Mouse (Mus musculus): ENCODE data around the gene Trp53tg5. TPM values are rescaled to one million over a fixed set of nuclear protein-coding genes. Genes with fewer than 3 reads are reported as not detected.
A peak's percentile ranks its signal among the peaks of the same experiment; 100 is the strongest.

Trp53tg5 gene
- total RNA-seq (2021) = not detected
- long read RNA-seq, experiment 1 = 0 reads
- long read RNA-seq, experiment 2 = 0 reads

DNA sequence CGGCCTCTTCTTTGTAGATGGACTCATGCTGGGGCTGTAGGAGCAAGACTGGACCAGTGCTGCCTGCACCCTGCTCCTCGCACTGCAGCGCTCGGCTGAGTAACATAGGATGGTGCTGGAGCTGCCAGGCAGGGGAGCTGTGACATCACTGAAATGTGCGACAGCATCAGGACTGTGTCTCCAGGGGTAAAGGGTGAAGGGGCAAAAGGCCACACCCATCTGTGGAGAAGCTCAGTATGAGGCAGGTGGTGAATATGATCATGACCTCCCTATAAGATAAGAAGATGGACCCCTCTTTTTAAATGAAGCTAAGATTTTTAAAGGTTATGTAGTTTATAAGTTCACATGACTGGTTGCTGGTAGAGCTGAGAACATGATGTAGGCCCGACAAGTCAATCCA is at the start of gene Trp53tg5:
Gene Trp53tg5, minus strand, starts transcription at position 101 of the 400 bp plus-strand sequence.
- no peak for DNase-seq (ENCODE audit: low spot score)

DNA sequence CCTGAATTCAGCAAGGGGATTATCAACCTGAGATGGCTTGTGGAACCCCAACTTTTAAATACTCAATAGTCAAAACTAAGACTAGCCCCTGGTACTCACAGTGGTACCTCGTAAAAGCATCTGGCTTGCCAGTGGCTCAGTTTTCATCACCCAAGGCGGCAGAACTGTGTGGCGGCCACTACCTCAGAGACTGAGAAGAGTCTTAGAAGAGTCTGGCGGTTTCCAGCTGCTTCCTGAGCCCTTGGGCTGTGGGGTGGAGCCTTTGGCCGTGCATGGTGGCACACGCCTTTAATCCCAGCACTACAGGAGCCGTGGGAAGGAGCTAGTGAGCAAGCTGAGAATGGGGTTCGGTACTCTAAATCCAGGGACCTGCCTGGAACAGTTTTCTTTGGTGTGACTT is 48.8 kb upstream of the Trp53tg5 start:
- no peak for DNase-seq (ENCODE audit: low spot score)

GRCm38 (mm10) chr2:164521841-164522240 is 48.3 kb upstream of the Trp53tg5 start:
- DNase-seq (ENCODE audit: low spot score) = no peak

GRCm38 (mm10) chr2:164520782-164521181 is 47.3 kb upstream of the Trp53tg5 start:
- peak; percentile 39 for DNase-seq (ENCODE audit: low spot score)

- DNase-seq (ENCODE audit: low spot score) = no peak
Observed at GRCm38 (mm10) chr2:164519171-164519526, 45.6 kb upstream of the Trp53tg5 start.

DNA sequence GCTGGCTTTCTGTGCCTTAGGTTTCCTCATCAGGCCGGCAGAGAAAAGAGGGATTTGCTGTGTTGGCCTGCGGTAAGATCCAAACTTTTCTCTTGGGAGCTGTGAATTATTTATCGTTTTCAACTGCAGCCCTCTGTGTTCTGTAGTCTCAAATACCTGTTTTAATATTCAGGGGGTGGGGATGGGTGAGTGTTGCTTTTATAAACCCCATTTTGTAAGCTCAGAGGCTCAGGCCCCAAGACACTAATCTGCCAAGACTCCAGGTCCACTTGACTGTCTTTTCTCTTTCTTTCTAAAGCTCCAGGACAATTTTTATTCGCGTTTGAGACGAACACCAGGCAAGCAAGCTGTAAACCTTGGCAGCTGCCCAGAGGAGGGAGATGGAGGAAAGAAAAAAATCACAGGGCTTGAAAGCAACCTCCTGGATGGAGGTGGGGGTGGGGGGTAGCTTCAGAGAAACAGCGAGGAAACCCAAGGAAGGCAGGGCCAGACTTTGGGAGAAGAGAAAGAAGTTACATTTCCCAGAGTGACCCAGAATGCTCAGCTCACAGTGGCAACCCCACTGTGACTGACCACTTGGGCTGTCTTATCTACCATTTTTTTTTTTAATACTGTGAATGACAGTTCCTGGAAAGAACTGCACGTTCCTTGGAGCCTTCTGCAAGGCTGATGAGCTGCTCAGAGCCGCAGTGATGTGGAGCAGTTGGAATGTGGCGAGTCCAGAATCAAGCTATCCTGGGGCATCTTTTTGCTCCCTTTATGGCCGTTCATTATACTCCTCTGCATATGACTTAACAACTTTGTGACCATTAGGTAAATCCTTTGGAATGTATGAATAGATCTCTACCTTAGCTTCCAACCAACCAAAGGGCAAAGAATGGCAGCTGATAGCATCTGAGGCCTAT is 45.0 kb upstream of the Trp53tg5 start:
- no peak for DNase-seq (ENCODE audit: low spot score)

DNA sequence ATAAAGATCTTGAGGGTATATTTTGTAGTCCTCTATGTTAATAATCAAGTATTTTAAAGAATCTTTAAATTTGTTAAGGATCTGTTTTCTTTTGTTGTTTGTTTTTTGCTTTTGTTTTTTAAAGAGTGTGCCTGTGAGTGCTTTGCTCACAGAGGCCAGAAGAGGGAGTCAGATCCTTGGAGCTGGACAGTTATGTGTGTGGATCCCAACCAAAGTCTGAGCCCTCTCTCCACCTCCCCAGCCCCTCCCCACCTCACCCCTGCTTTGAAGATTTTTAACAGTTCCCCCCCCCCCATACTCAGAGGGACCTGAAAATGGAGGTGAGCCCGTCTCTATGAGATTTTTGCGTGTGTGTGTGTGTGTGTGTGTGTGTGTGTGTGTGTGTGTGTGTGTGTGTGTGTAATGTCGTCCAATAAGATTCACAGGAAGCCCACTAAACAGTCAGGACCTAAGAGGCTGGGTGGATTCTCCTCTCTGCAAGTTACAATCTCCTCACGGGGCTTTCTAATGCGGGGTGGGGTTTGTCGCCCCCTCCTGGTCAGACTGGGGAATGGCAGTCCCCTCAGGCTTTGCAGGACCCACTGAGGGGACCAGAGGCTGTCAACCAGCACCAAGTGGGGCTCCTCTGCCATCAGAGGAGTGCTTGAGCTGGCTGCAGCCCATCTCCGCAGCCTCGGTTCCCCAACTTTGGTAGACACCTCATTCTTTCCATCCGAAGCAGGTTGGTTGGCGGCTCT is 44.1 kb upstream of the Trp53tg5 start:
- peak; percentile 70 for DNase-seq (ENCODE audit: low spot score)

GRCm38 (mm10) chr2:164516592-164516991 is 43.1 kb upstream of the Trp53tg5 start:
- no peak for DNase-seq (ENCODE audit: low spot score)

- no peak for DNase-seq (ENCODE audit: low spot score)
Observed at GRCm38 (mm10) chr2:164515897-164516296, 42.4 kb upstream of the Trp53tg5 start.

GRCm38 (mm10) chr2:164514916-164515315 is 41.4 kb upstream of the Trp53tg5 start:
- no peak for DNase-seq (ENCODE audit: low spot score)

- peak; percentile 29 for DNase-seq (ENCODE audit: low spot score)
Observed at GRCm38 (mm10) chr2:164513389-164513788, 39.9 kb upstream of the Trp53tg5 start.

GRCm38 (mm10) chr2:164512121-164512909 is 38.8 kb upstream of the Trp53tg5 start:
- no peak for DNase-seq (ENCODE audit: low spot score)

- no peak for DNase-seq (ENCODE audit: low spot score)
Observed at GRCm38 (mm10) chr2:164510621-164511190, 37.2 kb upstream of the Trp53tg5 start.

- no peak for DNase-seq (ENCODE audit: low spot score)
Observed at GRCm38 (mm10) chr2:164507811-164508210, 34.3 kb upstream of the Trp53tg5 start.

- no peak for DNase-seq (ENCODE audit: low spot score)
Observed at GRCm38 (mm10) chr2:164505619-164506347, 32.3 kb upstream of the Trp53tg5 start.

GRCm38 (mm10) chr2:164504919-164505318 is 31.4 kb upstream of the Trp53tg5 start:
- DNase-seq (ENCODE audit: low spot score) = no peak

DNA sequence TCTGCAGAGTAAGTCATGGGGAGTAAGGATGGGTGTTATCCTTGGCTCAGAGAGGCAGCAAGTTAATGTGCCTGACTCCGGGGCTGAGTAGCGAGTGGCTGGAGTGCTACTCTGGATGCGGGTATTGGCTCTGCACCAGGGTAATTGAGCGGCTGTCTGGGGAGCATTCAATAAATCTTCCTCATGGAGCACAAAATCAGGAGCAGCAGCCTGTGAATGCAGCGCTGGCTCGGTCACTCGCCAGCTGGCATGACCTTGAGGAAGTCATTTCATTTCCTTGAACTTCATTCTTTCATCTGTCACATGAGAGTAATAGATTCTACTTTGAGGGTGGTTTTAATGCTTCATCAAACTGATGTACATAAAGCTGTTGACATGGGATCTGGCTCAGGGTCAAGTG is 27.0 kb upstream of the Trp53tg5 start:
- no peak for DNase-seq (ENCODE audit: low spot score)

- DNase-seq (ENCODE audit: low spot score) = no peak
Observed at GRCm38 (mm10) chr2:164499317-164499716, 25.8 kb upstream of the Trp53tg5 start.

GRCm38 (mm10) chr2:164497691-164498268 is 24.3 kb upstream of the Trp53tg5 start:
- DNase-seq (ENCODE audit: low spot score) = no peak
